Mouse (Mus musculus): ENCODE data around the gene Chmp1a.

DNA sequence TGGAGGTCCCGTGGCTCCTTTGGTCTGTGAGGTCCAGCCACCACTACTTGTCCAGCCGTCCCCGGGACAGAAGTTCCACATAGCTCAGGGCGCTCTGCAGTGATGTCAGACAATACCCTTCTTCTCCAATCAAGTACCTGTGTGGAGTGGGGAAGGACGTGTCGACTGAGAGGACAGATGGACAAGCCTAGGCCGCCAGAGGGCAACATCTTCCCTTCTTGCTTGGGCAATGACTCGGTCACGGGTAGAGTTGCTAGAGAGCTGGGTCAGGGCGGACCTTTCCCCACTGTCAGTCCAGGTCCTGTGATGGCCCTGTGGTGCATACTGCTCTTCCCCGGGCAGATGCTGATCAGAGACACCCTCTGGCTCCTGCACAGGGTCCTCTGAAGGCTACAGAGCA lies 30.5 kb upstream of the Chmp1a start:
- TF ChIP-seq CTCF (IDR thresholded peaks at IDR 0.05; ENCODE audit: extremely low read depth, insufficient read depth, insufficient read length, insufficient replicate concordance), result no peak
- TF ChIP-seq POLR2A (IDR thresholded peaks at IDR 0.05; ENCODE audit: low read depth, low read length), result no peak
